Mouse (Mus musculus) hindbrain, embryonic 15.5 days (tissue): Measurements from ENCODE around the gene Plac1. TPM values are rescaled to one million over a fixed set of nuclear protein-coding genes. Genes with fewer than 3 reads are reported as not detected.

ENCODE experiments used
- ATAC-seq: fragments of 200-750 bp; cut with Nextera tagmentation; 2 replicates; pipeline ENCODE4 v1.8.0; 2017; ENCODE audit warnings: low read depth, moderate number of reproducible peaks, moderate TSS enrichment; ENCODE audit not compliant: low FRiP score
- H3K27ac ChIP-seq: fragments of 300-500 bp; sonication (generic); replicated peaks from 2 replicates; pipeline ENCODE4 v1.5.1; 2015; ENCODE audit warnings: mild to moderate bottlenecking, inconsistent platforms
- H3K27me3 ChIP-seq: fragments of 300-500 bp; sonication (generic); 2 replicates; pipeline ENCODE4 v1.6.1; 2015; ENCODE audit warnings: control low read depth, inconsistent platforms
- H3K36me3 ChIP-seq: fragments of 300-500 bp; sonication (generic); 2 replicates; pipeline ENCODE4 v1.6.1; 2015; ENCODE audit warnings: control low read depth, inconsistent platforms
- H3K4me1 ChIP-seq: fragments of 300-500 bp; sonication (generic); replicated peaks from 2 replicates; pipeline ENCODE4 v1.6.1; 2015; ENCODE audit warnings: control low read depth, inconsistent platforms
- H3K4me2 ChIP-seq: fragments of 300-500 bp; sonication (generic); 2 replicates; pipeline ENCODE4 v1.6.1; 2015; ENCODE audit warnings: moderate library complexity, mild to moderate bottlenecking, inconsistent platforms
- H3K4me3 ChIP-seq: fragments of 300-500 bp; sonication (generic); 2 replicates; pipeline ENCODE4 v1.5.1; 2015; ENCODE audit warnings: mild to moderate bottlenecking, inconsistent platforms
- H3K9ac ChIP-seq: fragments of 300-500 bp; sonication (generic); 2 replicates; pipeline ENCODE4 v1.6.1; 2015; ENCODE audit warnings: inconsistent platforms
- H3K9me3 ChIP-seq: fragments of 300-500 bp; sonication (generic); 2 replicates; pipeline ENCODE4 v1.6.1; 2016; ENCODE audit warnings: control low read depth, inconsistent platforms
- WGBS: fragments of 180-500 bp; shearing (Covaris S2); methylation state at CpG from one replicate; pipeline ENCODE4 v1.1.7; 2015; 5-methylcytosine and 5-hydroxymethylcytosine counted together
- polyA plus RNA-seq: library from polyadenylated mRNA; unstranded; fragments of >200 nt; fragmentation: Nextera tagmentation; extraction: Ambion mirVana; gene quantifications from 2 replicates; pipeline ENCODE4 v1.2.1, GENCODE M21; 2015

Gene Plac1
- polyA plus RNA-seq, 1 experiment from 2014 or later = 0.53 TPM

DNA sequence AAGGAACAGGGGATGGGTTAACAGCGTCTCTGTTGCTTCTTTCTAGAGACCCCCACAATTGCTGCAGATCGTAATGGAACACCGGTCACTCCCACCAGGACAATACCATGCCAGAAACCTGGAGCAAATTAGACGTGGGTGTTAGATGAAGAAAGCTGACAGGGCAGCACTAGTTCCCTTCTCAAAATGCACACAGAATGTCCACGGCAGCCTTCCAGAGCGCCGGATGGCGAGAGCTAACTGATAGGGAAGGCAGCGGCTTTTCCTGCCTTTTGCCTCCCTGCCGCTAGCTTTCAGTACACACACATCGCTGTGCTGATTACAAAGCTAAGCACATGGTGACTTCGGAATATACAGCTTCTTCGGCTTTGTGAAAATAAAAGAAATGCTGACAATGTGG, 7.9 kb downstream of the Plac1 start:
- Histone ChIP-seq H3K4me2 (peak overlapping the region; percentile 54), H3K9me3 (no peaks in the 10 kb centered on the region), H3K27me3 (no peaks in the 10 kb centered on the region), H3K4me1 (no peaks in the 10 kb centered on the region), H3K36me3 (no peaks in the 10 kb centered on the region), H3K9ac (0 out of 2 replicates have a peak overlapping the region, but pooled peaks have one; percentile 27), H3K27ac (no peak overlapping the region), H3K4me3 (peak overlapping the region; percentile 33)
- WGBS = 31% methylated on average over 13 of the region's 13 CpGs
- ATAC-seq = peak; percentile 42; the same call in 1 of the 2 replicates

DNA sequence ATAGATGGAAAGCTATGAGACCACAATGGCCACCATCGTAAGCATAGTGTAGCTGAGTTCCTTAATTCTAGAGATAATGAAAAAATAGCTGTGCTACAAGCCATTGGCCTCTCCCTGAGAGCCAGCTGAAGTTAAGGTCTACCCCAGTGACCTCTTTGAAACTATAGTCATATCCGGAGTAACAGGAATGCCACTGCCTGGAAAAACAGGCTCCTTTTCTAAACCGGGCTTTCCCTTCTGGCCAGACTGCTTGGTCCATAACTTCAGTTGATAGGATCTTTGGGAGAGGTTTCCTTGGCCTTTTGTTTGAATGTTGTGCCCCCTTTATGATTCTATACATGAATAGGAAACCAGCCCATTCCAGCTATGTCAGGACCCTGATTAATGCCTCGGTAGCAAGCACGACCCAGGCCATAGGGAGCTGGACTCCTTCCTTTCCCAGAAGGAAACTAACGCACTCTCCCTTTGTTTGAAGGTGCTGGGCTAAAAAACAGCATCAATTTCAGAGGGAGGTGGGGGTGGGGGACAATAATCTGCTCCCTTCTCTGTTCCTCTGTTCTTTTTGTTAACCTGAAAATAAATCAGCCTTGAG, 15.5 kb downstream of the Plac1 start:
- 57% methylated on average over 6 of the region's 6 CpGs for WGBS
- Histone ChIP-seq H3K36me3 (no peaks in the 10 kb centered on the region), H3K4me2 (no peak overlapping the region), H3K9ac (no peak overlapping the region), H3K27me3 (no peaks in the 10 kb centered on the region), H3K4me3 (no peak overlapping the region), H3K4me1 (no peaks in the 10 kb centered on the region), H3K27ac (no peak overlapping the region), H3K9me3 (no peaks in the 10 kb centered on the region)
- ATAC-seq = no peak

DNA sequence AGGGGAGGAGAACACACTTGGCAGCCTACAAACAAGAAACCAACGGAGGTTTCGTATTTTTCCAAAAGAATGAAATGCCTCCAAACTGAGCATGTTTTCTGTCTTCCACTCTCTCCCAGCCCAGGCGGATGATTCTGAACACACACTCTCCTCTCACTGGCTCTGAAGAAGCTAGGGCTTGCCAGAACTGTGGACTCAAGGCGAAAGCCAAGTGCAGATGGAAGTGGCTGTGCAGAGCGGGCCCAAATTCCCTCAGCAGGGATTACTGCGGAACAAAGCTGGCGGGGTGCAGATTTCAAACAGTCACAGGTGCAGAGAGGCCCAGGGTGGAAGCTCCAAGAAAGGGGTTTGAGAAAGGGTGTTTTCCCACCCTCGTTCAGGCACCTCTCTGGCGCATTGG, 19.1 kb downstream of the Plac1 start:
- no peaks in the 10 kb centered on the region for H3K36me3 ChIP-seq
- WGBS = 69% methylated on average over 9 of the region's 9 CpGs
- no peaks in the 10 kb centered on the region for H3K9me3 ChIP-seq
- no peak overlapping the region for H3K27ac ChIP-seq
- H3K4me1 ChIP-seq = no peaks in the 10 kb centered on the region
- no peak for ATAC-seq
- H3K27me3 ChIP-seq = no peaks in the 10 kb centered on the region
- no peak overlapping the region for H3K9ac ChIP-seq
- no peak overlapping the region for H3K4me3 ChIP-seq
- H3K4me2 ChIP-seq = no peak overlapping the region

DNA sequence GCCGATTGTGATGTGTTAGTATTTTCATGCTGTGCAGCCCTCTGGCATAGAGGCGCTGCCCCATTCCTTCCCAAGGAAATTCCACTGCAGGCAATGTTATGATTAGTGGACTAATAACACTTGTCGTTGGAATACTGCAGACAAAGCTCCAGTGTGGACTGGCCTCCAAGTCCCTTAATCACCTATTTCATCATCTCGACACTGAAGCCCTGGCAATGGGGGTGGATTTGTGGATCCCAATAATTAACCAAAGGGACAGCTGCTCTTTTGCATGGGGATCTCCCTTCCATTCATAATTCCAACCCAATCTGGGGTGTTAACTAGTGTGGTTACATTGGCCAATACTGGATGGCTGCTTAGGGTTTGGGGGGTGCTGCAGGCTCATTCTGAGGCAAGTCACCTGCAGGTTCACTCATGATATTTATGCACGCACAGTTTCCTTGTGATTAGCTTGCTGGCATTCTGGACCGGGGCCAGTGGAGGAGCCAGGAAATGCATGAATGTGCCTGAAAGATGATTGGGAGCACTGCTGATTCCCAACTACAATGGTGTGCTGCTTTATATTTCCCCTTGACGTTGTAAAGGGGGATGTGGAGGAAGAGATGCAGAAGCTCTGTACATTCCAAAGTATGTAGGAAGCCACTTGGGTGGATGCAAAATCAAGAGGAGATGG, 25.2 kb downstream of the Plac1 start:
- no peak overlapping the region for H3K4me2 ChIP-seq
- 54% methylated on average over 7 of the region's 7 CpGs for WGBS
- no peaks in the 10 kb centered on the region for H3K4me1 ChIP-seq
- no peaks in the 10 kb centered on the region for H3K36me3 ChIP-seq
- peak; percentile 63; the same call in 1 of the 2 replicates for ATAC-seq
- no peak overlapping the region for H3K4me3 ChIP-seq
- no peaks in the 10 kb centered on the region for H3K27me3 ChIP-seq
- H3K9ac ChIP-seq = no peak overlapping the region
- no peak overlapping the region for H3K27ac ChIP-seq
- H3K9me3 ChIP-seq = no peaks in the 10 kb centered on the region

DNA sequence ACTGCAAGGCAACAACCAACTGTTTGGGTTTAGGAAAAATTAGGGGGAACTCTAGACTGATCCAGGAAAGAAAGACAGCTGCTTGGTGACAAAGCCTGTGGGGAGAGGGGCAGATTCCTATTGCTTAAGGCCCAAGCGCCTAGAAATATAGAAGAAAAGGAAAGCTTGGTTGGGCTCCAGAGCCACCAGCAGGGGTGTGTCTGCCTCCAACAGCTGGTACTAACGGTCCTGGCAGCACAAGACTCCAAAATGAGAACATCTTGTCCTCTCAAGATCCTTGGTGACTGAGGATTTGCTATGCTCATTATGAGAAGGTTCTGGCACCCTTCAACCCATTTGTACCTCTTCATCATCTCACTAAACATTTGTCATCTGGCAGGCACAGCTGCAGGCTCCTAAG, 26.1 kb downstream of the Plac1 start:
- Histone ChIP-seq H3K36me3 (no peaks in the 10 kb centered on the region), H3K4me3 (no peak overlapping the region), H3K9me3 (no peaks in the 10 kb centered on the region), H3K4me2 (no peak overlapping the region), H3K9ac (no peak overlapping the region), H3K27ac (no peak overlapping the region), H3K27me3 (no peaks in the 10 kb centered on the region), H3K4me1 (no peaks in the 10 kb centered on the region)
- 71% methylated on average over 2 of the region's 2 CpGs for WGBS
- no peak for ATAC-seq

DNA sequence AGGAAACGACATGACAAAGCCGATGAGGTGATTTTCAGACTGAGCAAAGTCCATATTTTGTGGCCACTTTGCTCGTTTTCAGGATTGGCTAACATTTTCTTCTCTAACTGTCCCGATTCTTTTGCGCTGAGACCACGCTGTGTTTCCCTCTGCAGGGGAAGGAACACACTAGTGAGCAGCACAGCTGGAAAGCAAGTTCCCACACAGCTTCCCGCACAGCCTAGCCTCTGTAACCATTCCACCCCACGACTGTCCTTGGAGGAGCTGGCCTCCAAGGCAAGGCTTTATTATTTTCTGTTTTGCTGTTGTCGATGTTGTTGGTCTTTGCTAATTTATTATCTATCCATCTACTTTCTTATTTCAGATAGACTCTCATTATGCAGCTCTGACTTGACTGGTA, 27.4 kb downstream of the Plac1 start:
- Histone ChIP-seq H3K36me3 (no peaks in the 10 kb centered on the region), H3K4me3 (no peak overlapping the region), H3K9me3 (no peaks in the 10 kb centered on the region), H3K27ac (0 out of 2 replicates have a peak overlapping the region, but pooled peaks have one; percentile 34), H3K4me2 (no peak overlapping the region), H3K27me3 (no peaks in the 10 kb centered on the region), H3K4me1 (no peaks in the 10 kb centered on the region), H3K9ac (no peak overlapping the region)
- no peak for ATAC-seq
- WGBS = 46% methylated on average over 9 of the region's 9 CpGs

DNA sequence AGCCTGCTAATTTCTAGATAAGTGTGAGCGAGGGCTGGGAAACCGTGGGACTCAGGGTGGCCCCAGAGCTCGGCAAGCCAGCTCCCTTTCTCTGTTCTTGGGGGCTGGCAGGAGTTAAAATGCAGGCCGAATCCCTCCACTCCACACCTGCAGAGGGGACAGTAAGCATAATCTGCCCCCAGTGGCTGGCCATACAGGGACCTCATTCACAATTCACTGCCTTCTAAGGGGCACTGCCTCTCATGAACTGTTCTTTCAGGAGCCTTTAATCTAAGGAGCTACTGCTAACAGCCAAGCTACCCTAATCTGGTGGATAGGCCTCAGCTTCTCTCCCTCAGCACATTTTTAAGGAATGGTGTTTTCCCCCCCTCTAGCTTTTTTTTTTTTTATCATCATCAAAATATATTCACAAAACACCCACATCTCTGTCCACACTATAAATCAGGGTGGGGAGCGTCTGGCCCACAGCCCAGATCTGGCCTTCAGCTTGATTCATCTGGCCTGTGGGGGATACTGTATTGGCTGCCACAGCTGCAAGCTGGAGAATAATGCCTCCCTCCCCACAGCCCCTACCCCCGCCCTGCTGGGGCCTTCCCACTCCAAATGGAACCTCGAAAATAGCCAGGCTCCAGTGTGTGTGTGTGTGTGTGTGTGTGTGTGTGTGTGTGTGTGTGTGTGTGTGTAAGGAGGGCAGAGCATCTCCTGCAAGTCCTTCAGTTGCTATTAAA, 28.0 kb downstream of the Plac1 start:
- Histone ChIP-seq H3K4me2 (no peak overlapping the region), H3K4me3 (no peak overlapping the region), H3K4me1 (no peaks in the 10 kb centered on the region), H3K27ac (peak overlapping the region; percentile 61; the same call in 1 of the 2 replicates), H3K36me3 (no peaks in the 10 kb centered on the region), H3K9ac (no peak overlapping the region), H3K27me3 (no peaks in the 10 kb centered on the region), H3K9me3 (no peaks in the 10 kb centered on the region)
- ATAC-seq = peak; percentile 79
- 43% methylated on average over 7 of the region's 7 CpGs for WGBS

DNA sequence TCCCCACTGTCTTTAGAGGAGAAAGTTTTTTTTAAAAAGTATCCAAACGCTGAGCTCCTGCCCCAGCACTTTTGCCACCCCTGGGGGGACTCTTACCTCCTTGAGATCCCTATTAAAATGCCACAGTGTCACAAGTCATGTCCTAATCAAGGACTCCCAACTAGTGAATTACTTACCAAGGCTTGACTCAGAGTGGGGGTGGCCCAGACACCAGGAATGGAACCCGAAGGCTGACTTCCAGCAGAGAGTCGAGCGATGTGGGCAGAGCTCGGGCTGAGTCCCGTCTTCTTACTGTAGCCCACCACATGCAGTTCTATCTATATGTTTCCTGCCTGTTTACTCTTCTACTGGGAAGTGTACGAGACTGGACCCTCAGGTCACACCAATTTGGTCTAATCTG, 30.5 kb downstream of the Plac1 start:
- 56% methylated on average over 7 of the region's 7 CpGs for WGBS
- Histone ChIP-seq H3K9ac (no peak overlapping the region), H3K4me3 (no peak overlapping the region), H3K27ac (no peak overlapping the region), H3K4me1 (no peaks in the 10 kb centered on the region), H3K4me2 (no peak overlapping the region), H3K36me3 (no peaks in the 10 kb centered on the region), H3K27me3 (no peaks in the 10 kb centered on the region), H3K9me3 (no peaks in the 10 kb centered on the region)
- ATAC-seq = no peak

DNA sequence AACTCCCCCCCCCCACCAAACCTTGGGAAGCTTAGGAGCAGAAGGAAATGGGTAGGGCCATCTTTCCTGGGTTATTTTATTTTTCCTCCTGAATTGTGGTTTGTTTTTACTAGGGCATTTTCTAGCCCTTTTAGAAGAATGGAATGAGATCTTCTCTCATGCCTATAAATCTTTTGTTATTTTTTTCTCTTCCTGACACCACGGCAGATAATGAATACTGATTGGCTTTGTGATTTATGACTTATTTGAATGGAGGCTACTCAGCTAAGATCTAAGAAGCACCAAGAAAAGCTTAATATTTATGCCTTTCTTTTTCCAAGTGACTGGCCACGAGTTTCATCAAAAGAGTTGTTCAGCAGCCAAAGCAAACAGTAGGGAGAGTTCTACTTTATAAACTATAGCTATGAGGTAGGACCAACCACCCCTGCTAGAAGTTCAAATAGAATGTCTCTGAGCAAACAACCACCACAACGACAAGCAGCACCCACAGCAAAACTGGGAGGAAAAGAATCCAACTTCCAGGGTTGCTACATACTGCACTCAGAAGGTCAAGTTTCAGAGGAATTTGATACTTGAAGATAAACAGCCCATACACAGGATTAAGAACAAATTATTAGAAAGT, 35.1 kb downstream of the Plac1 start:
- H3K27me3 ChIP-seq = no peaks in the 10 kb centered on the region
- no peak for ATAC-seq
- no peaks in the 10 kb centered on the region for H3K9me3 ChIP-seq
- H3K4me1 ChIP-seq = no peaks in the 10 kb centered on the region
- H3K36me3 ChIP-seq = no peaks in the 10 kb centered on the region
- H3K4me3 ChIP-seq = no peak overlapping the region
- H3K9ac ChIP-seq = no peak overlapping the region
- H3K27ac ChIP-seq = no peak overlapping the region
- H3K4me2 ChIP-seq = no peak overlapping the region
- WGBS = 38% methylated on average over 3 of the region's 3 CpGs

DNA sequence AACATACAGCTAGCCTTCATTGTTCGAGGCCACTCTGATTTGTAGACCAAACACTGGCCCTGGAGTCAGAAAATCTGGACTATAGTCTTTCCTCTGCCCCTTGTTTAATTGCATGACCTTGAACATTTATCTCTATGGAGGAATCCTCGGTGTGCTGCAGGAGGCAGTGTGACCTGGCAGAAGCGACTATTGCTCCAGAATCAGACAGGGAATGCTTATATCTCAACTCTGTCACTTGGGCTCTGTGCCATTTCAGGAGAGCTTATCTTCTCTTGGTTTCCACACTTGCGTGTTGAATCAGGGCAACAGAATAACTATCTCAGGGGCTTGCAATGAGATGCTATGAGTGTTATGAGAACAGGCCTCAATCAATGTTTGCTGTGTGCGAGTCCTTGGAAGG, 38.3 kb downstream of the Plac1 start:
- WGBS = 82% methylated on average over 5 of the region's 5 CpGs
- Histone ChIP-seq H3K4me2 (no peak overlapping the region), H3K9me3 (no peaks in the 10 kb centered on the region), H3K4me1 (no peaks in the 10 kb centered on the region), H3K27me3 (no peaks in the 10 kb centered on the region), H3K27ac (no peak overlapping the region), H3K4me3 (no peak overlapping the region), H3K9ac (no peak overlapping the region), H3K36me3 (no peaks in the 10 kb centered on the region)
- ATAC-seq = no peak

DNA sequence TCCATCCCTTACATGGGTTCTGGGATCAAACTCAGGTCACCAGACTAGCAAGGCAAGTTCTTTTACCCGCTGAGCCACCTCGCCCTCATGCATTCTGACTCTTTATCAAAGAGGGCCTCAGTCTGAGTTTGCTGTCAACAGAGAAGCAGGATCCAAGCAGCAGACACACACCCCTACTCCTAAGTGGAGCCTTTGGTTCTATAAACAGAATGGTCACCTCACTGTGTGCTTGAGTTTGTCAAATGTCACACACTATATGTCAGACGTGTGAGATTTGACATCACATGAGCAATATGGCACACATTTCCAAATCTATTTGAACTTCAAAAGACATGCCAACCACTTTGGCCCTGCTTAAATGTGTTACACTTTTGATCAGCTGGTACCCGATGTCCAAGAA, 42.2 kb downstream of the Plac1 start:
- Histone ChIP-seq H3K27me3 (no peaks in the 10 kb centered on the region), H3K4me3 (no peak overlapping the region), H3K9me3 (no peaks in the 10 kb centered on the region), H3K36me3 (no peaks in the 10 kb centered on the region), H3K4me2 (no peak overlapping the region), H3K27ac (no peak overlapping the region), H3K4me1 (no peaks in the 10 kb centered on the region), H3K9ac (no peak overlapping the region)
- 94% methylated on average over 4 of the region's 4 CpGs for WGBS
- no peak for ATAC-seq

DNA sequence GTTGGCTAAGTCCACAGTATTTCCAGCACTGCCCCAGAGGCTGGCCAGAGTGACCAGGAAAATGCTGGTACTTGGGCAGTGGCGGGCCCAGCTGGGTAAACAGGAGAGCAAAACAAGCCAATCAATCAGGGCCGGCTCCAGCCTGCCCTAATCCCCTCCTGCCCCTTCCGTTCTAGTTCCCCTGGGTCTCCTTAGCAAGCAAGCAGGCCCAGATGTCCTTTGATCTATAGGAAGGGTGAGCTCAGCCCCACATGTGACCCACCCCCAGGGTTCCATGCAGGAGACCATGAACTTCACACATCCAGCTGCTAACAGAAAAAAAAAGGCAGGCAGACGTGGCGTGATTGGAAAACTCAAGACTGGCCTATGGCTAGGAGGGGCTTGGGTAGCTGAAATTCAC, 43.5 kb downstream of the Plac1 start:
- WGBS = 48% methylated on average over 5 of the region's 5 CpGs

More for the DNA sequence above, 43.5 kb downstream of the Plac1 start:
- Histone ChIP-seq H3K9ac (no peak overlapping the region), H3K4me1 (no peaks in the 10 kb centered on the region), H3K36me3 (no peaks in the 10 kb centered on the region), H3K27me3 (no peaks in the 10 kb centered on the region), H3K4me2 (no peak overlapping the region), H3K4me3 (no peak overlapping the region), H3K9me3 (no peaks in the 10 kb centered on the region), H3K27ac (no peak overlapping the region)
- ATAC-seq = no peak
